Mouse (Mus musculus) R1 (cell line): Measurements from ENCODE around the gene Mpdu1.
"Not testable (repeated sequence)": the region's sequence is repeated elsewhere in the genome, so short reads cannot be mapped to it uniquely, and the experiment has no call there.

Source experiments
- DNase-seq: peaks from one replicate; pipeline ENCODE4 v3.0.0-alpha.2; 2018; ENCODE audit warnings: low read depth, low spot score

Gene Mpdu1

GRCm38 (mm10) chr11:69621571-69622268 is 40.7 kb downstream of the Mpdu1 start, which contains the start of gene Sat2:
Gene Sat2 (plus strand): TSS chr11:69622024.
- peak; percentile 23 for DNase-seq

GRCm38 (mm10) chr11:69620394-69621081 is 41.9 kb downstream of the Mpdu1 start:
- no peak for DNase-seq

GRCm38 (mm10) chr11:69617805-69618204 is 44.6 kb downstream of the Mpdu1 start, which contains the start of gene Shbg:
Gene Shbg (minus strand): TSS chr11:69617905.
- no peak for DNase-seq

- DNase-seq: no peak
Observed at GRCm38 (mm10) chr11:69616781-69617180, 45.7 kb downstream of the Mpdu1 start.

GRCm38 (mm10) chr11:69614257-69614588 is 48.2 kb downstream of the Mpdu1 start:
- DNase-seq: not testable (repeated sequence)

GRCm38 (mm10) chr11:69613553-69614256 is 48.7 kb downstream of the Mpdu1 start:
- DNase-seq: peak; percentile 88

GRCm38 (mm10) chr11:69610899-69611298 is 51.5 kb downstream of the Mpdu1 start:
- DNase-seq: no peak

- no peak for DNase-seq
Observed at GRCm38 (mm10) chr11:69609416-69609815, 53.0 kb downstream of the Mpdu1 start.

GRCm38 (mm10) chr11:69608525-69608924 is 53.9 kb downstream of the Mpdu1 start:
- no peak for DNase-seq

GRCm38 (mm10) chr11:69606832-69607231 is 55.6 kb downstream of the Mpdu1 start:
- DNase-seq: no peak
